Mouse (Mus musculus) thymus, postnatal 4 days (tissue): ENCODE results near the gene Pwwp2a.

Experiments used
- DNase-seq: peaks from one replicate; pipeline ENCODE4 v3.0.0; 2021

The Pwwp2a gene

GRCm38 (mm10) chr11:43727796-43728195 is 46.0 kb downstream of the Pwwp2a start:
- DNase-seq = no peak

GRCm38 (mm10) chr11:43728737-43729301 is 47.0 kb downstream of the Pwwp2a start:
- DNase-seq = no peak

GRCm38 (mm10) chr11:43747233-43748226 is 65.7 kb downstream of the Pwwp2a start, which contains the start of gene Ttc1:
Ttc1 (minus strand) TSS chr11:43748008.
- DNase-seq = peak; percentile 95

GRCm38 (mm10) chr11:43751542-43751941 is 69.7 kb downstream of the Pwwp2a start:
- DNase-seq = no peak

GRCm38 (mm10) chr11:43754568-43754967 is 72.8 kb downstream of the Pwwp2a start:
- no peak for DNase-seq

- DNase-seq = peak; percentile 18
Observed at GRCm38 (mm10) chr11:43755411-43755810, 73.6 kb downstream of the Pwwp2a start.

- no peak for DNase-seq
Observed at GRCm38 (mm10) chr11:43758436-43758835, 76.6 kb downstream of the Pwwp2a start.

GRCm38 (mm10) chr11:43766922-43767648 is 85.3 kb downstream of the Pwwp2a start:
- DNase-seq = peak; percentile 88

- DNase-seq = no peak
Observed at GRCm38 (mm10) chr11:43767749-43768148, 86.0 kb downstream of the Pwwp2a start.

- no peak for DNase-seq
Observed at GRCm38 (mm10) chr11:43770110-43770509, 88.3 kb downstream of the Pwwp2a start.
